Mouse (Mus musculus): ENCODE measurements around the gene Col16a1.

- TF ChIP-seq CTCF (IDR thresholded peaks at IDR 0.05; ENCODE audit: borderline replicate concordance, extremely low read depth, insufficient read depth, insufficient read length) (no peak), POLR2A (IDR thresholded peaks at IDR 0.05; ENCODE audit: borderline replicate concordance, extremely low read depth, insufficient read depth, insufficient read length, poor library complexity, severe bottlenecking) (no peak)
Observed at GRCm38 (mm10) chr4:130148405-130148804, 100.8 kb downstream of the Col16a1 start.
